Mouse (Mus musculus) gastrocnemius, postnatal 4 days (tissue): ENCODE data around the gene Igsf11. TPM values are rescaled to one million over a fixed set of nuclear protein-coding genes. Genes with fewer than 3 reads are reported as not detected.

Experiments
- DNase-seq, 2 experiments: peaks; one replicate each; pipeline ENCODE4 v3.0.0; 2021 to 2022; ENCODE audit warnings: low spot score in 2 of 2, mixed read lengths in 2 of 2
- total RNA-seq, 2 experiments: library from RNA; stranded (reverse); gene quantifications; 2 replicates each; pipeline ENCODE4 v1.2.3; 2021

The Igsf11 gene
- total RNA-seq, 2 experiments from 2014 or later, result 2.3 to 2.4 TPM

GRCm38 (mm10) chr16:38928760-38929159 lies 36.3 kb downstream of the Igsf11 start:
- no peak for DNase-seq

GRCm38 (mm10) chr16:38931519-38931918 lies 39.0 kb downstream of the Igsf11 start:
- no peak for DNase-seq

GRCm38 (mm10) chr16:38940805-38941204 lies 48.3 kb downstream of the Igsf11 start:
- DNase-seq, result no peak

- no peak for DNase-seq
Measured at GRCm38 (mm10) chr16:38941275-38941674, 48.8 kb downstream of the Igsf11 start.

- DNase-seq, result no peak
Measured at GRCm38 (mm10) chr16:38943706-38944550, 51.5 kb downstream of the Igsf11 start.

- no peak for DNase-seq
Measured at GRCm38 (mm10) chr16:38945111-38945510, 52.6 kb downstream of the Igsf11 start.

GRCm38 (mm10) chr16:38945581-38945981 lies 53.1 kb downstream of the Igsf11 start:
- DNase-seq, result no peak

- DNase-seq, result no peak
Measured at GRCm38 (mm10) chr16:38946453-38946852, 54.0 kb downstream of the Igsf11 start.

GRCm38 (mm10) chr16:38947141-38947879 lies 54.8 kb downstream of the Igsf11 start:
- DNase-seq, result no peak

- no peak for DNase-seq
Measured at GRCm38 (mm10) chr16:38948441-38948840, 56.0 kb downstream of the Igsf11 start.

- DNase-seq, result no peak
Measured at GRCm38 (mm10) chr16:38952881-38953280, 60.4 kb downstream of the Igsf11 start.

- no peak for DNase-seq
Measured at GRCm38 (mm10) chr16:38953821-38954220, 61.4 kb downstream of the Igsf11 start.

GRCm38 (mm10) chr16:38954501-38955288 lies 62.2 kb downstream of the Igsf11 start:
- no peak for DNase-seq

GRCm38 (mm10) chr16:38955296-38955695 lies 62.8 kb downstream of the Igsf11 start:
- no peak for DNase-seq

GRCm38 (mm10) chr16:38958801-38959200 lies 66.3 kb downstream of the Igsf11 start:
- DNase-seq, result no peak

- no peak for DNase-seq
Measured at GRCm38 (mm10) chr16:38960550-38960949, 68.1 kb downstream of the Igsf11 start.

- no peak for DNase-seq
Measured at GRCm38 (mm10) chr16:38961865-38962264, 69.4 kb downstream of the Igsf11 start.

- no peak for DNase-seq
Measured at GRCm38 (mm10) chr16:38962695-38963094, 70.2 kb downstream of the Igsf11 start.

- DNase-seq, result no peak
Measured at GRCm38 (mm10) chr16:38967026-38967425, 74.6 kb downstream of the Igsf11 start.

- DNase-seq, result no peak
Measured at GRCm38 (mm10) chr16:38976151-38976550, 83.7 kb downstream of the Igsf11 start.

GRCm38 (mm10) chr16:38978546-38978945 lies 86.1 kb downstream of the Igsf11 start:
- DNase-seq, result no peak

- no peak for DNase-seq
Measured at GRCm38 (mm10) chr16:38980546-38980945, 88.1 kb downstream of the Igsf11 start.
